Mouse (Mus musculus) hindbrain, embryonic 10.5 days (tissue): ENCODE results near the gene Gm1043. TPM values are rescaled to one million over a fixed set of nuclear protein-coding genes. Genes with fewer than 3 reads are reported as not detected.

Source experiments
- DNase-seq: peaks from one replicate; pipeline ENCODE4 v3.0.0-alpha.2; 2017; ENCODE audit warnings: low spot score
- H3K27ac ChIP-seq: fragments of 300-500 bp; sonication (generic); 2 replicates; pipeline ENCODE4 v1.5.1; 2016; ENCODE audit warnings: mild to moderate bottlenecking, moderate library complexity
- H3K27me3 ChIP-seq: fragments of 300-500 bp; sonication (generic); 2 replicates; pipeline ENCODE4 v1.6.1; 2016; ENCODE audit warnings: mild to moderate bottlenecking; ENCODE audit not compliant: poor library complexity, insufficient read depth, severe bottlenecking
- H3K36me3 ChIP-seq: fragments of 300-500 bp; sonication (generic); 2 replicates; pipeline ENCODE4 v1.6.1; 2016; ENCODE audit warnings: mild to moderate bottlenecking, moderate library complexity
- H3K4me1 ChIP-seq: fragments of 300-500 bp; sonication (generic); replicated peaks from 2 replicates; pipeline ENCODE4 v1.6.1; 2016; ENCODE audit warnings: mild to moderate bottlenecking
- H3K4me3 ChIP-seq: fragments of 300-500 bp; sonication (generic); 2 replicates; pipeline ENCODE4 v1.5.1; 2016; ENCODE audit warnings: mild to moderate bottlenecking, moderate library complexity
- H3K9me3 ChIP-seq: fragments of 300-500 bp; sonication (generic); 2 replicates; pipeline ENCODE4 v1.6.1; 2016; ENCODE audit warnings: mild to moderate bottlenecking, moderate library complexity
- WGBS: fragments of 180-500 bp; shearing (Covaris S2); methylation state at CpG from one replicate; pipeline ENCODE4 v1.1.7; 2016; 5-methylcytosine and 5-hydroxymethylcytosine counted together
- polyA plus RNA-seq: library from polyadenylated mRNA; unstranded; fragments of >200 nt; fragmentation: Nextera tagmentation; extraction: Ambion mirVana; gene quantifications from 2 replicates; pipeline ENCODE4 v1.2.1, GENCODE M21; 2016

Gene Gm1043
- polyA plus RNA-seq, 1 experiment from 2014 or later: 0.08 TPM

DNA sequence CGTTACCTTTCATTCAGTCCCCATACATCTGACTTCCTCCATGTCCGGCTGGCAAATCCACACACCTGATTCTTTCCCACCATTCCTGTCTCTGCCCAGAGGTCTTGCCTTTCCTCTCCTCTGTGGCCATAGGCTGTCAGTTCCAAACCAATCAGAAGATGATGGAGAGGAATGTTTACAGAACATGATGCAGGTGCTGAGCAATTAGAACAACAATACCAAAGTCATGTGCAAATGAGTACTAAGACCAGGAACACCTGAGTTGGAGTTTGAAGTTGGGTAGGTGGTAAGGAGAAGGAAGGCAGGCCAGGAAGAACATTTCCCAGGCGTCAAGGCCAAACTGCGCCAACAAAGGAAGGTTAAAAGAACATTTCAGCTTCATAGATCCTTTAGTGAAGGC is 5.7 kb upstream of the Gm1043 start:
- peaks cover 16% of the 10 kb centered on the region for H3K27me3 ChIP-seq
- H3K4me3 ChIP-seq: no peak overlapping the region
- WGBS: 86% methylated on average over 4 of the region's 4 CpGs
- H3K27ac ChIP-seq: no peak overlapping the region
- peaks cover 23% of the 10 kb centered on the region for H3K4me1 ChIP-seq
- no peaks in the 10 kb centered on the region for H3K9me3 ChIP-seq
- no peak for DNase-seq
- H3K36me3 ChIP-seq: no peaks in the 10 kb centered on the region

- 79% methylated on average over 5 of the region's 5 CpGs for WGBS
- H3K4me1 ChIP-seq: peaks cover 23% of the 10 kb centered on the region
- H3K4me3 ChIP-seq: no peak overlapping the region
- H3K27ac ChIP-seq: no peak overlapping the region
- DNase-seq: no peak
- H3K27me3 ChIP-seq: peaks cover 16% of the 10 kb centered on the region
- H3K36me3 ChIP-seq: no peaks in the 10 kb centered on the region
- H3K9me3 ChIP-seq: no peaks in the 10 kb centered on the region
Measured at GRCm38 (mm10) chr5:37080601-37081000, 4.6 kb upstream of the Gm1043 start.

DNA sequence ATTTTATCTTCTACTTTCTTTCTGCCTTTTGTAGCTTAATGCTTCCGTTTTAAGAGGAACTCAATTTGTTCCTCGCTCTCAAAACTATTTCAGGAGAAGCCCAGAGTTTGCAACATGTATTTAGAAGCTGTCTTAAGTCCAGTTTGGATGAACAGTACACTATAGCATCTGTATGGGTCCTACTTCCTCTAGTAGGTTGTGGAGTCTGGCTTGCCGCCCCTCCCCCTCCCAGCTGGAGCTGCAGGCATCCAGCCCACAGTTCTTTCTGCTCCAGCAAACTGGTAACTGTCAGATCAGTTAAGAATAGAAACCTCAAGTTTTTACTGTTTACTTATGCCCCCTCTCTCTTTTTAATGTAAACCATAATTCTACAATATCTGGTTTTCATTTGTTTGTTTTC is 2.8 kb upstream of the Gm1043 start:
- Histone ChIP-seq H3K27me3 (0 out of 2 replicates have a peak, but pooled peaks cover under 1% of the 10 kb centered on the region), H3K4me1 (peaks cover 13% of the 10 kb centered on the region), H3K9me3 (no peaks in the 10 kb centered on the region), H3K36me3 (no peaks in the 10 kb centered on the region), H3K4me3 (no peak overlapping the region), H3K27ac (no peak overlapping the region)
- 13% methylated on average over 3 of the region's 3 CpGs for WGBS
- peak; percentile 20 for DNase-seq

DNA sequence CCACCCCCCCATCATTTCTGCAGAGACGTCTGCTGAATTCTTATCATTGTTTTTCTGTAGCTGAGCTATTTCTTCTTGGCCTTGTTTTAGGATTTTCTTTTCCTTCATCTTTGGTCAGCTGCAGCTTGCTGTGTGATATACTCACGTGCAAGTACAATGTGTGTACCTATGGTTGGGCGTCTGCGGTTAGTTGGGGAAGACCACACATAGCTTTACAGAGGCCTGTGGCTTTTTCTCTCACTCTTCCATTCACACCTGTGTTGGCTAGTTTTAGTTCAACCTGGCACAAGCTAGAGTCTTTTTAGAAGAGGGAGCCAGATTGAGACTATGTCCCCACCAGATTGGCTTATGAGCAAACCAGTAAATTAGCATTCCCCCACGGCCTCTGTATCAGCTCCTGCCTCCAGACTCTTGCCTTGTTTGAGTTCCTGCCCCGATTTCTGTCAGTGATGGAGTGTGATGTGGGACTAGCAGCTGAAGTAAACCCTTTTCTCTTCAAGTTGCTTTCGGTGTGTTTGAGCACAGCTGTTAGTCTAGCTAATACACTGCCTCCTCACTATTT is 1.9 kb upstream of the Gm1043 start:
- DNase-seq: no peak
- Histone ChIP-seq H3K9me3 (no peaks in the 10 kb centered on the region), H3K36me3 (no peaks in the 10 kb centered on the region), H3K27ac (no peak overlapping the region), H3K27me3 (no peaks in the 10 kb centered on the region), H3K4me1 (peaks cover 13% of the 10 kb centered on the region), H3K4me3 (no peak overlapping the region)
- WGBS: 75% methylated on average over 7 of the region's 7 CpGs

GRCm38 (mm10) chr5:37083850-37084249 is 1.3 kb upstream of the Gm1043 start:
- Histone ChIP-seq H3K4me1 (peaks cover 13% of the 10 kb centered on the region), H3K27ac (no peak overlapping the region), H3K4me3 (no peak overlapping the region), H3K9me3 (no peaks in the 10 kb centered on the region), H3K36me3 (no peaks in the 10 kb centered on the region), H3K27me3 (0 out of 2 replicates have a peak, but pooled peaks cover under 1% of the 10 kb centered on the region)
- DNase-seq: no peak
- 89% methylated on average over 9 of the region's 9 CpGs for WGBS

DNA sequence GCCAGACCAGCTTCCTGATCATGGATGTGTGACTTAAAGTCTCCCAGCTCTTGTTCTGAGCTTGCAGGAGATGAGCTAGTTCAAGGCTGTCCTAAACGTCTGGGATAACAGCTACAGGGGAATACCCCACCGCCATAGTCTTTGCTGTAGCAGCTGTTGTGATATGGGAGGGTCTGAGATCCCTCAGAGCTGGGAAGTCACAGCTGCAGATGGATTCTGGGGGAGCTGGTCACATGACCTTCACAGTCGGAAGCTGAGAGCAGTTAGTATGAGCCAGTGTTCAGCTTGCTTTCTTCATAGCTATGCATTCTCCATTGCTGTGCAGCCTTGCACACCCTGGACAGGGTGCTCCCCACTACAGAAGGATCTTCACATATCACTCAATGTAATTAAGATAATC is 748 bp downstream of the Gm1043 start:
- Histone ChIP-seq H3K27ac (no peak overlapping the region), H3K36me3 (no peaks in the 10 kb centered on the region), H3K27me3 (peaks cover 21% of the 10 kb centered on the region), H3K4me3 (no peak overlapping the region), H3K9me3 (no peaks in the 10 kb centered on the region), H3K4me1 (peaks cover 15% of the 10 kb centered on the region)
- no peak for DNase-seq
- WGBS: 73% methylated on average over 3 of the region's 3 CpGs

- WGBS: 52% methylated on average over 2 of the region's 2 CpGs
- H3K27ac ChIP-seq: no peak overlapping the region
- H3K27me3 ChIP-seq: peaks cover 39% of the 10 kb centered on the region
- H3K36me3 ChIP-seq: no peaks in the 10 kb centered on the region
- no peak overlapping the region for H3K4me3 ChIP-seq
- H3K9me3 ChIP-seq: no peaks in the 10 kb centered on the region
- DNase-seq: no peak
- H3K4me1 ChIP-seq: peaks cover 12% of the 10 kb centered on the region
Measured at GRCm38 (mm10) chr5:37087786-37088185, 2.6 kb downstream of the Gm1043 start.

GRCm38 (mm10) chr5:37088342-37089108 is 3.4 kb downstream of the Gm1043 start:
- WGBS: 63% methylated on average over 1 of the region's 1 CpGs
- Histone ChIP-seq H3K27ac (no peak overlapping the region), H3K27me3 (peaks cover 47% of the 10 kb centered on the region)

DNA sequence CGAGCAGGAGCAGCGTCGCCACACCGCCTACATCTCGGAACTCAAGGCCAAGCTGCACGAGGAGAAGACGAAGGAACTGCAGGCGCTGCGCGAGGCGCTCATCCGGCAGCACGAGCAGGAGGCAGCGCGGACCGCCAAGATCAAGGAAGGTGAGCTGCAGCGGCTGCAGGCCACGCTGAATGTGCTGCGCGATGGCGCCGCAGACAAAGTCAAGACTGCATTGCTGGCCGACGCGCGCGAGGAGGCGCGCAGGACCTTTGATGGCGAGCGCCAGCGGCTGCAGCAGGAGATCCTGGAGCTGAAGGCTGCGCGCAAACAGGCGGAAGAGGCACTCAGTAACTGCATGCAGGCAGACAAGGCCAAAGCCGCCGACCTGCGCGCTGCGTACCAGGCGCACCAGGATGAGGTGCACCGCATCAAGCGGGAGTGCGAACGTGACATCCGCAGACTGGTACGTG is 6.0 kb downstream of the Gm1043 start:
- peak overlapping the region; percentile 54 for H3K4me3 ChIP-seq
- H3K36me3 ChIP-seq: no peaks in the 10 kb centered on the region
- peaks cover 56% of the 10 kb centered on the region for H3K27me3 ChIP-seq
- DNase-seq: peak; percentile 66
- peaks cover 10% of the 10 kb centered on the region for H3K4me1 ChIP-seq
- WGBS: under 1% methylated on average over 47 of the region's 47 CpGs
- H3K9me3 ChIP-seq: no peaks in the 10 kb centered on the region
- H3K27ac ChIP-seq: peak overlapping the region; percentile 79

More at GRCm38 (mm10) chr5:37088342-37089108, 3.4 kb downstream of the Gm1043 start:
- H3K9me3 ChIP-seq: no peaks in the 10 kb centered on the region
- DNase-seq: no peak
- H3K36me3 ChIP-seq: no peaks in the 10 kb centered on the region
- H3K4me3 ChIP-seq: no peak overlapping the region
- H3K4me1 ChIP-seq: peaks cover 10% of the 10 kb centered on the region

GRCm38 (mm10) chr5:37094941-37095340 is 9.8 kb downstream of the Gm1043 start:
- no peak overlapping the region for H3K27ac ChIP-seq
- 90% methylated on average over 5 of the region's 5 CpGs for WGBS
- H3K9me3 ChIP-seq: no peaks in the 10 kb centered on the region

DNA sequence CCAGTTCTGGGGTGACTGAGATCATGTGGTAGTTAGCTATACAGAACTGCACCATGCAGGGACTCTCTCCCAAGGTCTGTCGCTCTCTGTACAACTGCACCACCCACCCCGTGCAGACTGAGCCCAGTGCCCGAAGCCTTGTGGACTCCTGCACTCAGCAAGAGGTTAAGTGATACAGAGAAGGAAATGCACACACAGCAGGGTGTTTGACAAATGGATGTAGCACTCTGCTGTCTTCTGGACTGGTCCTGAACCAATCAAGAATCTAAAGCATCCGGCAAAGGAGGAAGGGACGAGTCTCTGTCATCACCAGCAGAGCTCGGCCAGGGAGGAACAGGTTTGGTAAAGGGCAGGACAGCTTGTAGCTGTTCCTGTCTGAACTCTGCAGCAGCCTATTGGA is 12.4 kb downstream of the Gm1043 start:
- H3K4me3 ChIP-seq: no peak overlapping the region
- H3K9me3 ChIP-seq: no peaks in the 10 kb centered on the region
- 56% methylated on average over 6 of the region's 6 CpGs for WGBS
- H3K27me3 ChIP-seq: peaks cover 18% of the 10 kb centered on the region
- H3K27ac ChIP-seq: no peak overlapping the region
- no peaks in the 10 kb centered on the region for H3K36me3 ChIP-seq
- H3K4me1 ChIP-seq: no peaks in the 10 kb centered on the region
- no peak for DNase-seq

More at GRCm38 (mm10) chr5:37094941-37095340, 9.8 kb downstream of the Gm1043 start:
- no peak for DNase-seq
- H3K4me1 ChIP-seq: peaks cover 10% of the 10 kb centered on the region
- H3K4me3 ChIP-seq: no peak overlapping the region
- no peaks in the 10 kb centered on the region for H3K36me3 ChIP-seq
- H3K27me3 ChIP-seq: peaks cover 45% of the 10 kb centered on the region

GRCm38 (mm10) chr5:37100813-37101212 is 15.6 kb downstream of the Gm1043 start:
- WGBS: 73% methylated on average over 5 of the region's 5 CpGs
- Histone ChIP-seq H3K36me3 (no peaks in the 10 kb centered on the region), H3K27me3 (no peaks in the 10 kb centered on the region), H3K4me3 (no peak overlapping the region), H3K9me3 (no peaks in the 10 kb centered on the region), H3K4me1 (peaks cover 7% of the 10 kb centered on the region), H3K27ac (no peak overlapping the region)
- DNase-seq: no peak

GRCm38 (mm10) chr5:37101631-37102030 is 16.5 kb downstream of the Gm1043 start:
- Histone ChIP-seq H3K9me3 (no peaks in the 10 kb centered on the region), H3K4me3 (no peak overlapping the region), H3K4me1 (peaks cover 8% of the 10 kb centered on the region), H3K27ac (no peak overlapping the region), H3K36me3 (no peaks in the 10 kb centered on the region), H3K27me3 (no peaks in the 10 kb centered on the region)
- no peak for DNase-seq
- WGBS: 79% methylated on average over 15 of the region's 15 CpGs
